Mouse (Mus musculus): ENCODE results near the gene Sphk2.
"Not testable (repeated sequence)": the region's sequence is repeated elsewhere in the genome, so short reads cannot be mapped to it uniquely, and the experiment has no call there.

Sphk2 gene

GRCm38 (mm10) chr7:45693921-45694591 is 23.7 kb downstream of the Sphk2 start, which contains the start of gene Sec1:
Sec1 (minus strand) TSS chr7:45694402.
- no peak for DNase-seq (ENCODE audit: low spot score in 2 of 2)

GRCm38 (mm10) chr7:45692364-45692763 is 25.4 kb downstream of the Sphk2 start:
- no peak for DNase-seq (ENCODE audit: low spot score in 2 of 2)

GRCm38 (mm10) chr7:45689800-45690199 is 28.0 kb downstream of the Sphk2 start:
- DNase-seq (ENCODE audit: low spot score in 2 of 2) = no peak

- DNase-seq (ENCODE audit: low spot score in 2 of 2) = no peak
Observed at GRCm38 (mm10) chr7:45689099-45689498, 28.7 kb downstream of the Sphk2 start.

GRCm38 (mm10) chr7:45686841-45687240 is 31.0 kb downstream of the Sphk2 start:
- DNase-seq (ENCODE audit: low spot score in 2 of 2) = no peak

GRCm38 (mm10) chr7:45685811-45686210 is 32.0 kb downstream of the Sphk2 start:
- no peak for DNase-seq (ENCODE audit: low spot score in 2 of 2)

GRCm38 (mm10) chr7:45683396-45684050 is 34.3 kb downstream of the Sphk2 start, which contains the start of gene Ntn5:
Ntn5 (plus strand) TSS chr7:45684022.
- no peak for DNase-seq (ENCODE audit: low spot score in 2 of 2)

GRCm38 (mm10) chr7:45682144-45683126 is 35.4 kb downstream of the Sphk2 start:
- DNase-seq (ENCODE audit: low spot score in 2 of 2) = peak; percentile 89 to 92

GRCm38 (mm10) chr7:45681046-45681736 is 36.6 kb downstream of the Sphk2 start:
- no peak for DNase-seq (ENCODE audit: low spot score in 2 of 2)

GRCm38 (mm10) chr7:45679966-45680621 is 37.7 kb downstream of the Sphk2 start:
- no peak for DNase-seq (ENCODE audit: low spot score in 2 of 2)

GRCm38 (mm10) chr7:45678513-45678912 is 39.3 kb downstream of the Sphk2 start:
- no peak for DNase-seq (ENCODE audit: low spot score in 2 of 2)

GRCm38 (mm10) chr7:45677627-45678295 is 40.0 kb downstream of the Sphk2 start:
- DNase-seq (ENCODE audit: low spot score in 2 of 2) = no peak

GRCm38 (mm10) chr7:45668921-45669320 is 48.9 kb downstream of the Sphk2 start:
- DNase-seq (ENCODE audit: low spot score in 2 of 2) = no peak

GRCm38 (mm10) chr7:45667761-45668160 is 50.0 kb downstream of the Sphk2 start:
- DNase-seq (ENCODE audit: low spot score in 2 of 2) = peak; percentile 64 to 75

- no peak for DNase-seq (ENCODE audit: low spot score in 2 of 2)
Observed at GRCm38 (mm10) chr7:45666161-45666560, 51.6 kb downstream of the Sphk2 start, which contains the start of gene Fut2. Fut2 (minus strand) TSS chr7:45666394.

- no peak for DNase-seq (ENCODE audit: low spot score in 2 of 2)
Observed at GRCm38 (mm10) chr7:45665303-45666138, 52.3 kb downstream of the Sphk2 start.

- not testable (repeated sequence) for DNase-seq (ENCODE audit: low spot score in 2 of 2)
Observed at GRCm38 (mm10) chr7:45661702-45662101, 56.1 kb downstream of the Sphk2 start.

- DNase-seq (ENCODE audit: low spot score in 2 of 2) = no peak
Observed at GRCm38 (mm10) chr7:45660746-45661478, 56.9 kb downstream of the Sphk2 start.
